8 mouse cellular contexts compared by ENCODE assay signal in the genomic region with DNA sequence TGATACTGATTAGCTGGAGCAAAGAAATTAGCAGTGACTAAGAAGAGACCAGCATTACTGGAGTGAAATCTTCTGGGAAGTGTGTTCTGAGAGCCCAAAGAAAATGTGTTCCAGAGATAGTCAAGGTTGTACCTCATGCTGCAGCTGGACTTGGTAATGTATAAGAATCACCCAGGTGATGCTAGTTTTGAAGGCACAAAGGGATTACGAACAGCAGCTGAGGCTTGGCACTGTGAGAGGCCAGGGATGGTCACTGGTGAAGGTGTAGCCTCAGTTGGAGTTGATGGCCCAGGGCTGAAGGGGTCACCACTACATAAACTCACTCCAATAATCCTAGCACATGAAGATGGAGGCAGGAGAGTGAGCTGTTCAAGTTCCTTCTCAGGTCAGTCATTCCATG. TPM values are rescaled to one million over a fixed set of nuclear protein-coding genes. Genes with fewer than 3 reads are reported as not detected.
DNase-seq lines count a peak whose midpoint lies in the region; ATAC-seq lines count a peak whose summit lies in the region.

A gene (plus strand): TSS at position 301 of the 400 bp plus-strand sequence.

- H3K36me3 ChIP-seq in heart, embryonic 10.5 days = peaks cover 14% of the 10 kb centered on the region
- peaks cover 5% of the 10 kb centered on the region; the same call in 1 of the 2 replicates for H3K36me3 ChIP-seq in midbrain, embryonic 16.5 days (ENCODE audit: control insufficient read depth, insufficient read depth, low read length)

- no peak within 1 kb of the TSS for H3K9ac ChIP-seq in midbrain, embryonic 16.5 days (ENCODE audit: low read depth, low read length)

- no peaks in the 10 kb centered on the region for H3K27me3 ChIP-seq in heart, embryonic 10.5 days (ENCODE audit: insufficient read depth, poor library complexity, severe bottlenecking)
- no peaks in the 10 kb centered on the region; the same call in 1 of the 2 replicates for H3K27me3 ChIP-seq in midbrain, embryonic 16.5 days (ENCODE audit: control insufficient read depth, insufficient read depth, low read depth, low read length)

- peak within 1 kb of the TSS; percentile 98 for H3K4me2 ChIP-seq in midbrain, embryonic 16.5 days (ENCODE audit: low read length)

- peak within 1 kb of the TSS; percentile 90; the same call in 1 of the 2 replicates for H3K27ac ChIP-seq in heart, embryonic 10.5 days
- H3K27ac ChIP-seq in midbrain, embryonic 16.5 days (ENCODE audit: low read length) = no peak within 1 kb of the TSS

- H3K9me3 ChIP-seq in heart, embryonic 10.5 days = no peaks in the 10 kb centered on the region
- H3K9me3 ChIP-seq in midbrain, embryonic 16.5 days (replicated peaks; ENCODE audit: control insufficient read depth, low read length, poor library complexity, severe bottlenecking) = no peaks in the 10 kb centered on the region

- ATAC-seq in common myeloid progenitor, adult 5-6 weeks (replicated peaks; ENCODE audit: low read depth, poor library complexity, severe bottlenecking) = no peak
- no peak for ATAC-seq in midbrain, embryonic 16.5 days

- DNase-seq in left cerebral cortex, adult 18-20 months (ENCODE audit: low spot score in 2 of 2) = no peak
- no peak for DNase-seq in left cerebral cortex, adult 9 months (ENCODE audit: low spot score in 2 of 2)
- no peak for DNase-seq in heart, embryonic 10.5 days (ENCODE audit: low spot score)
- DNase-seq in layer of hippocampus, postnatal 36 days = no peak
- no peak for DNase-seq in MN1 (ENCODE audit: low spot score)
- DNase-seq in cerebellum, postnatal 25 days = no peak

- peaks cover 10% of the 10 kb centered on the region for H3K4me1 ChIP-seq in heart, embryonic 10.5 days
- H3K4me1 ChIP-seq in midbrain, embryonic 16.5 days (ENCODE audit: control insufficient read depth, insufficient read depth, low read length) = peaks cover 15% of the 10 kb centered on the region

- 77% methylated on average over 1 of the region's 1 CpGs for WGBS in heart, embryonic 10.5 days
- 61% methylated on average over 1 of the region's 1 CpGs for WGBS in midbrain, embryonic 16.5 days

- H3K4me3 ChIP-seq in heart, embryonic 10.5 days = peak within 1 kb of the TSS; percentile 96
- peak within 1 kb of the TSS; percentile 98; the same call in 1 of the 2 replicates for H3K4me3 ChIP-seq in midbrain, embryonic 16.5 days (ENCODE audit: low read depth, low read length)

RNA-seq across cellular contexts. Expression of the gene that starts here (rescaled TPM):
- total RNA-seq in left cerebral cortex, adult 18-20 months (2021) = 10 to 100 TPM; 31.6 to 37.6 TPM
- total RNA-seq in common myeloid progenitor, adult 5-6 weeks (2017) = 149 and 163 TPM in 2 replicates
- polyA plus RNA-seq in heart, embryonic 10.5 days (2016; fragmentation: Nextera tagmentation; extraction: Ambion mirVana) = 147 and 212 TPM in 2 replicates
- 10 to 100 TPM; 34.1 to 35.0 TPM for total RNA-seq in layer of hippocampus, postnatal 36 days (2021)
- polyA plus RNA-seq in midbrain, embryonic 16.5 days (2015; fragmentation: Nextera tagmentation; extraction: Ambion mirVana) = 131 and 133 TPM in 2 replicates
